Mouse (Mus musculus): ENCODE measurements at regions not wholly inside any gene's neighbourhood (a gene's known extent, or its start where the extent isn't known, plus 50 kb on each side); places are given as distances from the start of the nearest gene placed in this dataset.

DNA sequence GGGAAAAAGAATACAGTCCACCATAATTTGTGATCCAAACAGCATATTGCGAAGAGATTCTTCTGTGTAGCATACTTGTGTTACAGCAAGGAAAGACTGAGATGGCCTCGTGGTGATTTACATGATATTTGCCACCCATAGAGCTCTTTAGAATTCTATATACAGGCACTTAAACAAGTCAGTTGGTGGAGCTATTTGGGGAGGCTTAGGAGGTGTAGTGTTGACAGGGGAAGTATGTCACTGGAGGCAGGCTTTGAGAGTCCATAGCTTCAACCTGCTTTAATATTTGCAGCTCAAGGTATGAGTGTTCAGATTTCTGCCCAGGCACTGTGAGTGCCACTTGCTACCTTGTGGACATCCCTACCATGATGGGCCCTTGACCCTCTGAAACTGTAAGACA lies 187.3 kb downstream of the Ostf1 start:
- 82% methylated on average over 2 of the region's 2 CpGs for WGBS

DNA sequence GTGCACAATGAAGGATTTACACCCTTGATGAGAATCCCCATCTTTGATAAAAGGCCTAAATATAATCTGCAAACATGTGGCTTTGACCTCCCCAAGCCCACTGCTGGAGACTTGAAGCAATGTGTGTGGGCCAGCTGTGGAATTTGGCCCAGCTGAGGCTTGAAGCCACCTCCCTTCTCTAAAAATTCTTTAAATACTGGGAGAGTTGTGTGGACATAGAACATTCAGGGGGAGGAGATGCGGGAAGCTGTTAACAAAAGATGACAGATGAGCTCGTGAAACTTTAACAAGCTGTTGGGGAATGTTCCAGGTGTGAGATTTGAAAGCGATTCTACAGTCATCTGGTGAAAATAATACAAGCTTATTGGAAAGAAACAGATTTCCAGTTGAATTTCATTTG lies 195.3 kb downstream of the Ostf1 start:
- H3K36me3 ChIP-seq = no peaks in the 10 kb centered on the region
- WGBS = 73% methylated on average over 3 of the region's 3 CpGs

More for the DNA sequence above, 187.3 kb downstream of the Ostf1 start:
- Histone ChIP-seq H3K9me3 (replicated peaks) (no peaks in the 10 kb centered on the region), H3K4me1 (no peaks in the 10 kb centered on the region), H3K4me3 (no peak overlapping the region), H3K36me3 (no peaks in the 10 kb centered on the region), H3K27ac (no peak overlapping the region), H3K27me3 (ENCODE audit: low read depth, poor library complexity, severe bottlenecking) (no peaks in the 10 kb centered on the region)
- no peak for DNase-seq (ENCODE audit: low spot score)

DNA sequence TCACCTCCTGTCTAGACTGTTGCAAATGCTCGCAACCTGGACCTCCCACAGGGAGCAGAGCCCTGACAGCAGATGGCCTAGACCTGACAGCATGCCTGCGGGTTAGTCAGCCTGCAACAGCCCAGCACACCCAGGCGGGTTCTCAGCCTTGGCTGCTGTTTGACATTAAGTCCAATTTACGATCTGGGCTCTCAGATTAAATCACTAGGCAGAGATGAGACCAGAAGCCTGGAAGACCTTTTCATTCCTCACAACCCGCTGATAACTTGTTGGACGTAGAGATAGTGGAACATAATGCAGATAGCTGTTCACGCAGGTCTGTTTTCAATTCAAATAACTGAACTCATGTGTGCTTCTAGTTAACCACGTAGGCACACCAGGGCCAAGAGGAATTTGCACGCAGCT lies 211.2 kb downstream of the Ostf1 start:
- H3K27ac ChIP-seq = peak overlapping the region; percentile 19; the same call in 1 of the 2 replicates
- WGBS = 27% methylated on average over 9 of the region's 9 CpGs
- H3K36me3 ChIP-seq = no peaks in the 10 kb centered on the region
- H3K27me3 ChIP-seq (ENCODE audit: low read depth, poor library complexity, severe bottlenecking) = no peaks in the 10 kb centered on the region
- no peaks in the 10 kb centered on the region for H3K9me3 ChIP-seq (replicated peaks)
- DNase-seq (ENCODE audit: low spot score) = peak; percentile 68
- no peak overlapping the region for H3K4me3 ChIP-seq
- H3K4me1 ChIP-seq = peaks cover 8% of the 10 kb centered on the region

More for the DNA sequence above, 195.3 kb downstream of the Ostf1 start:
- Histone ChIP-seq H3K9me3 (replicated peaks) (no peaks in the 10 kb centered on the region), H3K27ac (no peak overlapping the region), H3K4me1 (peaks cover 7% of the 10 kb centered on the region), H3K27me3 (ENCODE audit: low read depth, poor library complexity, severe bottlenecking) (no peaks in the 10 kb centered on the region), H3K4me3 (no peak overlapping the region)
- DNase-seq (ENCODE audit: low spot score) = peak; percentile 40

- H3K9me3 ChIP-seq (replicated peaks) = no peaks in the 10 kb centered on the region
- no peak overlapping the region for H3K27ac ChIP-seq
- H3K27me3 ChIP-seq (ENCODE audit: low read depth, poor library complexity, severe bottlenecking) = no peaks in the 10 kb centered on the region
- H3K36me3 ChIP-seq = no peaks in the 10 kb centered on the region
- no peak for DNase-seq (ENCODE audit: low spot score)
- no peak overlapping the region for H3K4me3 ChIP-seq
- 93% methylated on average over 6 of the region's 6 CpGs for WGBS
- peaks cover 8% of the 10 kb centered on the region for H3K4me1 ChIP-seq
Observed at GRCm38 (mm10) chr19:18418548-18418947, 213.1 kb downstream of the Ostf1 start.

- H3K36me3 ChIP-seq = no peaks in the 10 kb centered on the region
- WGBS = 75% methylated on average over 4 of the region's 4 CpGs
- no peaks in the 10 kb centered on the region for H3K27me3 ChIP-seq (ENCODE audit: low read depth, poor library complexity, severe bottlenecking)
- no peak overlapping the region for H3K27ac ChIP-seq
- DNase-seq (ENCODE audit: low spot score) = no peak
- no peaks in the 10 kb centered on the region for H3K9me3 ChIP-seq (replicated peaks)
- no peaks in the 10 kb centered on the region for H3K4me1 ChIP-seq
- H3K4me3 ChIP-seq = no peak overlapping the region
Observed at GRCm38 (mm10) chr19:18377466-18378089, 254.0 kb downstream of the Ostf1 start.

DNA sequence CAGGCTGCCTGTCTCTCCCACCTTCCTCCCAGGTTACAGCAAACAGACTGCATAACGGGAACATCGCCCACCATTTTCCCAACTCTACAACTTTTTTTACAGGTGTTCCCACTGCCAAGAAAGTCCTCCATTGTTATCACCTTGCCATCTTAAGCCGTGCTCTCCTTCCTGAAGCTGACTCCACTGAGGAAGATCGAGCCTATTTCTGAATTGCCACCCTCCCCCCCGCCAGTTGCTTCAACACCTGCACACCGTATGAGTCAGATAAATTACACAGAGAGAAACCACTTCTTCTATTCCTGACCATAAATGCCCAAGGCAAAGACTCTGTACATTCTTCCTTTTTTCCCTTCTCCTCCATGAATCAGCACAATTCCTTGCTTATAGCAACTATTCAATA lies 263.0 kb downstream of the Ostf1 start:
- no peaks in the 10 kb centered on the region for H3K4me1 ChIP-seq
- DNase-seq (ENCODE audit: low spot score) = no peak
- no peaks in the 10 kb centered on the region for H3K9me3 ChIP-seq (replicated peaks)
- no peaks in the 10 kb centered on the region for H3K36me3 ChIP-seq
- H3K27ac ChIP-seq = no peak overlapping the region
- H3K4me3 ChIP-seq = no peak overlapping the region
- 86% methylated on average over 6 of the region's 6 CpGs for WGBS
- no peaks in the 10 kb centered on the region for H3K27me3 ChIP-seq (ENCODE audit: low read depth, poor library complexity, severe bottlenecking)

DNA sequence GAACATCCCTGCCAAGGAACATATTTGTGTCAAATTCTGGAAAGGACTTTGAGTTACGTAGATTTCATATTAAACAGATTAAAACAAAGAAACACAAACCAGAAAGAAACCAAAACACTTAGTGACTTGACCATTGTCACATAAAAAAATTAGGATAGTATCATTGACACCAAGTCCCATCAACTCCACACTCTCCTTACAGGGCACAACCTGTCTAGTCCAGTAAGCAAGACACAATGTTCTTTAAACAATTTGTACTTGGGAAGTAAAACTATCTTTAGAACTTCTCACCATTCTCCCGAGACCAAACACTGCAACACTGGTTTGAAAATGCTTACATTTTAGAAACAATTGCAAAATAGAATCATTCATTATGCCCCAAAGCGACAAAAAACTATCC lies 277.7 kb downstream of the Ostf1 start:
- H3K4me3 ChIP-seq = no peak overlapping the region
- no peaks in the 10 kb centered on the region for H3K27me3 ChIP-seq (ENCODE audit: low read depth, poor library complexity, severe bottlenecking)
- no peaks in the 10 kb centered on the region for H3K36me3 ChIP-seq
- 94% methylated on average over 3 of the region's 3 CpGs for WGBS
- H3K4me1 ChIP-seq = no peaks in the 10 kb centered on the region
- H3K9me3 ChIP-seq (replicated peaks) = no peaks in the 10 kb centered on the region
- DNase-seq (ENCODE audit: low spot score) = no peak
- no peak overlapping the region for H3K27ac ChIP-seq

GRCm38 (mm10) chr19:18345735-18346134 lies 285.9 kb downstream of the Ostf1 start:
- DNase-seq (ENCODE audit: low spot score) = no peak
- 90% methylated on average over 2 of the region's 2 CpGs for WGBS
- Histone ChIP-seq H3K4me1 (peaks cover 4% of the 10 kb centered on the region; the same call in 1 of the 2 replicates), H3K9me3 (replicated peaks) (no peaks in the 10 kb centered on the region), H3K27ac (no peak overlapping the region), H3K4me3 (no peak overlapping the region), H3K27me3 (ENCODE audit: low read depth, poor library complexity, severe bottlenecking) (no peaks in the 10 kb centered on the region), H3K36me3 (no peaks in the 10 kb centered on the region)

DNA sequence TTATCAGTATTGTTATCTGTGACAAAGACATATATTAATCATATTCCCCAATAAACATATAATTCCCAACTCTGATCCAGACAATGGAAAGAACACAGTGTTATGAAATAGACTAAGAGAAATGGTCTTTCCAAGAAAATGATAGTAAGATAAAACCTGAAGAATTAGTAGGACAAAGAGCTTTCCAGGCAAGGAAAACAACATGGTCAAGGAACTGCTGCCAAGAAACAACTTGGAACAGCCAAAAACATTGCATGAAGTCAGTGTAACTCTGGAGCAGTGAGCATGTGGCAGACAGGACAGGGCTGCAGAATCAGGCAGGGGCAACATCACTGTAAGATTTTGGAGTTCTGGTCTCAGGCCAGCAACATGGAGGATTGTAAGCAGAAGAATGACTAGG lies 288.0 kb downstream of the Ostf1 start:
- H3K27me3 ChIP-seq (ENCODE audit: low read depth, poor library complexity, severe bottlenecking) = no peaks in the 10 kb centered on the region
- peaks cover 4% of the 10 kb centered on the region; the same call in 1 of the 2 replicates for H3K4me1 ChIP-seq
- no peak overlapping the region for H3K27ac ChIP-seq
- no peaks in the 10 kb centered on the region for H3K36me3 ChIP-seq
- H3K9me3 ChIP-seq (replicated peaks) = no peaks in the 10 kb centered on the region
- no peak overlapping the region for H3K4me3 ChIP-seq
- no peak for DNase-seq (ENCODE audit: low spot score)

GRCm38 (mm10) chr19:18343003-18343402 lies 288.6 kb downstream of the Ostf1 start:
- Histone ChIP-seq H3K36me3 (no peaks in the 10 kb centered on the region), H3K4me1 (peaks cover 4% of the 10 kb centered on the region; the same call in 1 of the 2 replicates), H3K27me3 (ENCODE audit: low read depth, poor library complexity, severe bottlenecking) (no peaks in the 10 kb centered on the region), H3K4me3 (no peak overlapping the region), H3K9me3 (replicated peaks) (no peaks in the 10 kb centered on the region), H3K27ac (no peak overlapping the region)
- 96% methylated on average over 1 of the region's 1 CpGs for WGBS
- no peak for DNase-seq (ENCODE audit: low spot score)

DNA sequence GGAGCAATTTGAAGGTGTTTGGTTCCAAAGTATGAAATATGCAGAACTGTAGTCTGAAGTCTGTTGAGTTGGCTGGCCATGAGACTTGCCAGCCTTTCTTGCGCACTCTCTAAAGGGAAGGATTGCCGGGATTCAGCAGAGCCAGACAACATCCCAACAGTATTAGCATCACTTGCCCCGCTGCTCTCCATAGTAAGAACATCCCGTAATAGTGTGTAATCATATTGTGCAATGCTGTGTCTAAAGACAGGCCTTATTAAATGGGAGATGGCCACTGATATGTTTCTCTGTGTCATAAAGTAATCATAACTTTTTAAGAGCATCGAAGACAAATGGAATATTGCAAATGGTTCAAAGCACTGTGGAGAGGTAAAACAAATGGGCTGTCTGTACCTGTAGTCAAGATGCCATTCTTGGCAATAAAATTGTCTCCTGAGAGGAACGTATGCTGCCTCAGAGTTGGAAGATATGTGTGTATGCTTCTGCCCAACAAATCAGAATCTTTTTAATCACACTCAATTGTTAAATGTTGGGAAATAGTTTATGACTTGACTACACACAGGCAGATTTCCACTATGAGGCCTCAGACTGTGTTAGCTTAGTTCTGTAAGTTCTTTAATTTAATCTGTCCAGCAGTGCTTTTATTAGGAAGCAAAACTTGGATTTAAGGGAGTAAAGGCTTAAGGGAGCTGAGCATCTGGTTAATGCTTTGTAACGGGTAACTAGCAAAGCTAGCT lies 293.6 kb downstream of the Ostf1 start:
- Histone ChIP-seq H3K36me3 (no peaks in the 10 kb centered on the region), H3K27ac (no peak overlapping the region), H3K27me3 (ENCODE audit: low read depth, poor library complexity, severe bottlenecking) (no peaks in the 10 kb centered on the region), H3K4me1 (peaks cover 15% of the 10 kb centered on the region), H3K4me3 (no peak overlapping the region), H3K9me3 (replicated peaks) (no peaks in the 10 kb centered on the region)
- no peak for DNase-seq (ENCODE audit: low spot score)
- WGBS = 92% methylated on average over 7 of the region's 7 CpGs

DNA sequence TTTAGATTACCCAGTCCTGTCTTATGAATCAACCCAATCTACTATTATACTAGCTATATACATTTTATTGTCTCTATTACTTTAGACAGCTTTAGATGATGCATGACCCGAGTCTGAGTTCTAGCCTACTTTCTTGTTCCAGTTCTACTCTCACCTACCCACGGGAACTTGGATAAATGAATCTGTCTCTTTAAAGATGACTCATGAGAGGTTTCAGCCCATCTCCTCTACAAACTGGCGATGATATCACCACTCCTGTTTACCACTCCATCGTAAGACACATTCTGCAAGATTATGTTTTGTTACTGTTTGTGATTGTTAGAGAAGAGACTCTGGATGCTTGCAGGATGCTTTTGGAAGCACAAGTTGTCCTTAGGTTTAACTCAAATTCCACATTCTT lies 295.0 kb downstream of the Ostf1 start:
- H3K4me3 ChIP-seq = no peak overlapping the region
- H3K27ac ChIP-seq = no peak overlapping the region
- H3K4me1 ChIP-seq = peaks cover 20% of the 10 kb centered on the region
- H3K9me3 ChIP-seq (replicated peaks) = no peaks in the 10 kb centered on the region
- 92% methylated on average over 4 of the region's 4 CpGs for WGBS
- no peaks in the 10 kb centered on the region for H3K27me3 ChIP-seq (ENCODE audit: low read depth, poor library complexity, severe bottlenecking)
- no peak for DNase-seq (ENCODE audit: low spot score)
- no peaks in the 10 kb centered on the region for H3K36me3 ChIP-seq

- Histone ChIP-seq H3K27me3 (ENCODE audit: low read depth, poor library complexity, severe bottlenecking) (no peaks in the 10 kb centered on the region), H3K4me1 (peaks cover 20% of the 10 kb centered on the region), H3K27ac (0 out of 2 replicates have a peak overlapping the region, but pooled peaks have one; percentile 76), H3K4me3 (no peak overlapping the region), H3K36me3 (no peaks in the 10 kb centered on the region), H3K9me3 (replicated peaks) (no peaks in the 10 kb centered on the region)
- 52% methylated on average over 7 of the region's 7 CpGs for WGBS
- DNase-seq (ENCODE audit: low spot score) = peak; percentile 29
Observed at GRCm38 (mm10) chr19:18334639-18335038, 297.0 kb downstream of the Ostf1 start.

All from limb, embryonic 10.5 days (tissue).